Mouse (Mus musculus) liver, embryonic 11.5 days (tissue): ENCODE data around the gene Bckdk. TPM values are rescaled to one million over a fixed set of nuclear protein-coding genes. Genes with fewer than 3 reads are reported as not detected.
"Not testable (repeated sequence)": the region's sequence is repeated elsewhere in the genome, so short reads cannot be mapped to it uniquely, and the experiment has no call there.

ENCODE experiments used
- ATAC-seq: fragments of 200-750 bp; cut with Nextera tagmentation; replicated peaks from 2 replicates; pipeline ENCODE4 v1.8.0; 2017; ENCODE audit warnings: moderate number of reproducible peaks, mild to moderate bottlenecking, moderate TSS enrichment, moderate library complexity; ENCODE audit not compliant: low FRiP score
- DNase-seq: peaks from one replicate; pipeline ENCODE4 v3.0.0-alpha.2; 2017; ENCODE audit warnings: low spot score
- H3K27ac ChIP-seq: fragments of 300-500 bp; sonication (generic); 2 replicates; pipeline ENCODE4 v1.5.1; 2014; ENCODE audit warnings: mild to moderate bottlenecking, low read depth, low read length, control low read depth
- H3K27me3 ChIP-seq: fragments of 300-500 bp; sonication (generic); replicated peaks from 2 replicates; pipeline ENCODE4 v1.6.1; 2014; ENCODE audit warnings: low read length, mixed read lengths; ENCODE audit not compliant: control insufficient read depth, insufficient read depth
- H3K36me3 ChIP-seq: fragments of 300-500 bp; sonication (generic); 2 replicates; pipeline ENCODE4 v1.6.1; 2014; ENCODE audit warnings: mild to moderate bottlenecking, low read length, moderate library complexity, mixed read lengths; ENCODE audit not compliant: control insufficient read depth, insufficient read depth
- H3K4me1 ChIP-seq: fragments of 300-500 bp; sonication (generic); replicated peaks from 2 replicates; pipeline ENCODE4 v1.6.1; 2014; ENCODE audit warnings: low read length, mixed read lengths; ENCODE audit not compliant: control insufficient read depth, insufficient read depth
- H3K4me2 ChIP-seq: fragments of 300-500 bp; sonication (generic); 2 replicates; pipeline ENCODE4 v1.6.1; 2014; ENCODE audit warnings: mild to moderate bottlenecking, control low read depth, moderate library complexity
- H3K4me3 ChIP-seq: fragments of 300-500 bp; sonication (generic); 2 replicates; pipeline ENCODE4 v1.5.1; 2014; ENCODE audit warnings: low read depth, low read length, control low read depth
- H3K9ac ChIP-seq: fragments of 300-500 bp; sonication (generic); 2 replicates; pipeline ENCODE4 v1.6.1; 2014; ENCODE audit warnings: low read depth, low read length, control low read depth
- H3K9me3 ChIP-seq: fragments of 300-500 bp; sonication (generic); 2 replicates; pipeline ENCODE4 v1.6.1; 2016; ENCODE audit warnings: low read length, inconsistent platforms, mixed read lengths; ENCODE audit not compliant: control insufficient read depth
- WGBS: fragments of 180-500 bp; shearing (Covaris S2); extraction: QIAGEN DNeasy Blood & Tissue Kit; methylation state at CpG from one replicate; pipeline ENCODE4 v1.1.7; 2014; 5-methylcytosine and 5-hydroxymethylcytosine counted together
- polyA plus RNA-seq: library from polyadenylated mRNA; unstranded; fragments of >200 nt; fragmentation: Nextera tagmentation; extraction: Ambion mirVana; gene quantifications from 2 replicates; pipeline ENCODE4 v1.2.1, GENCODE M21; 2014

Bckdk gene
- polyA plus RNA-seq, 1 experiment from 2014 or later = 126 TPM

DNA sequence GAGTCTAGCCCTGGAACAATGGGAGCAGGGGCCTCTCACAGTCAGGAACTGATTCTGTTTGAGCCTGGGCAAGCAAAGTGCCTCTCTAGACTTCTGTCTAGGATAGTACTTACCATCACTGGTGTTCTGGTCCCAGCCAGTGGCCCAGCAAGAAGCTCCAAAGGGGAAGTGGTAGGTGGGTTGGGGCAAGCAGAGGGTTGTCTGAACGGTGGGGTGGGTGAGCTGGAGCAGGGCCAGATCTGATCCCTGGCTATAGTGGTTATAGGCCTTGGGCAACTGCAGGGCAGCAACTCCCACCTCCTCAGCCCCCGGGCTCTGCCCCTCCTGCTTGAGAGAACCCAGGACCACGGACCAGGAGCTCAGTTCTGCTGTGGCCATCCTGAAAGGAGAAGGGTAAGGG lies 15.1 kb upstream of the Bckdk start:
- WGBS = 63% methylated on average over 3 of the region's 3 CpGs
- Histone ChIP-seq H3K27me3 (no peaks in the 10 kb centered on the region), H3K4me1 (peaks cover 7% of the 10 kb centered on the region; the same call in 1 of the 2 replicates), H3K36me3 (peaks cover 34% of the 10 kb centered on the region), H3K9ac (no peak overlapping the region), H3K27ac (no peak overlapping the region), H3K9me3 (no peaks in the 10 kb centered on the region), H3K4me3 (no peak overlapping the region), H3K4me2 (no peak overlapping the region)
- ATAC-seq = no peak
- DNase-seq = no peak

DNA sequence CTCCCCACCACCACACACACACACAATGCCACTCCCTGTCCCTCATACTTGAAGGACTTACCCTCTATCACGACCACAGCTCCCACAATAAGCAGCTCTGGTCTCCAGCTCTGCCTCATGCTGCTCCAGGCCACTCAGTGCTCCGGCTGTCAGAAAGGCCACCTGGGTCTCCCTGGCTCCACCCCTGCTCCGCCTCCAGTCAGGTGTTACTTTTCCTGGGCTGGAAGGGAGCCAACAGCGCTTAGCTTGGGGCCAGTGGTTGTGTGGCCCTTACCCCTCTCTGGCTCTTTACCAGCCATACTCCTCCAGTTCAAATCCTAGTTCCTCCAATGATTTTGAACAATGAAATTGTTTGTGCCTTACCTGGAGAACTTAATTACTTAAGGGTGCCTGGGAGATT lies 13.1 kb upstream of the Bckdk start, which contains the start of gene Prss53:
Gene Prss53, minus strand, starts transcription at position 173 of the 400 bp plus-strand sequence.
- no peak within 1 kb of the TSS for H3K9ac ChIP-seq
- H3K4me1 ChIP-seq = peaks cover 5% of the 10 kb centered on the region
- H3K4me3 ChIP-seq = no peak within 1 kb of the TSS
- H3K27ac ChIP-seq = no peak within 1 kb of the TSS
- no peaks in the 10 kb centered on the region for H3K27me3 ChIP-seq
- ATAC-seq (no peak), DNase-seq (no peak)
- H3K9me3 ChIP-seq = no peaks in the 10 kb centered on the region
- 54% methylated on average over 4 of the region's 4 CpGs for WGBS
- H3K4me2 ChIP-seq = no peak within 1 kb of the TSS
- H3K36me3 ChIP-seq = peaks cover 19% of the 10 kb centered on the region; the same call in 1 of the 2 replicates

GRCm38 (mm10) chr7:127894480-127894879 lies 9.4 kb upstream of the Bckdk start:
- DNase-seq = no peak
- Histone ChIP-seq H3K36me3 (peaks cover 5% of the 10 kb centered on the region; the same call in 1 of the 2 replicates), H3K4me1 (peaks cover 12% of the 10 kb centered on the region), H3K27ac (peak overlapping the region; percentile 46; the same call in 1 of the 2 replicates), H3K9ac (peak overlapping the region; percentile 79; the same call in 1 of the 2 replicates), H3K4me2 (peak overlapping the region; percentile 92), H3K27me3 (no peaks in the 10 kb centered on the region), H3K9me3 (no peaks in the 10 kb centered on the region), H3K4me3 (peak overlapping the region; percentile 66)
- WGBS = 79% methylated on average over 5 of the region's 5 CpGs
- no peak for ATAC-seq

- DNase-seq (peak; percentile 94), ATAC-seq (peak; percentile 95)
- Histone ChIP-seq H3K9ac (peak within 1 kb of the TSS; percentile 79), H3K4me2 (peak within 1 kb of the TSS; percentile 92), H3K9me3 (no peaks in the 10 kb centered on the region), H3K36me3 (peaks cover 5% of the 10 kb centered on the region; the same call in 1 of the 2 replicates), H3K4me3 (peak within 1 kb of the TSS; percentile 66), H3K27me3 (no peaks in the 10 kb centered on the region), H3K27ac (peak within 1 kb of the TSS; percentile 71), H3K4me1 (peaks cover 22% of the 10 kb centered on the region)
- WGBS = under 1% methylated on average over 26 of the region's 26 CpGs
Measured at GRCm38 (mm10) chr7:127895442-127895841, 8.4 kb upstream of the Bckdk start, which contains the start of the genes Gm21974 and Vkorc1. Gene Gm21974 (minus strand): TSS chr7:127895454. Gene Vkorc1 (minus strand): TSS chr7:127895617.

GRCm38 (mm10) chr7:127895891-127896290 lies 8.0 kb upstream of the Bckdk start:
- not testable (repeated sequence) for H3K36me3 ChIP-seq, H3K9me3 ChIP-seq, H3K27me3 ChIP-seq, ATAC-seq, DNase-seq, H3K9ac ChIP-seq
- Histone ChIP-seq H3K4me3 (peak overlapping the region; percentile 14; the same call in 1 of the 2 replicates), H3K4me2 (peak overlapping the region; percentile 92), H3K27ac (0 out of 2 replicates have a peak overlapping the region, but pooled peaks have one; percentile 29), H3K4me1 (peaks cover 25% of the 10 kb centered on the region)
- 54% methylated on average over 7 of the region's 7 CpGs for WGBS

GRCm38 (mm10) chr7:127896384-127896783 lies 7.5 kb upstream of the Bckdk start:
- 53% methylated on average over 13 of the region's 13 CpGs for whole genome bisulfite sequencing
- no peak overlapping the region for H3K9ac ChIP-seq
- peaks cover 5% of the 10 kb centered on the region; the same call in 1 of the 2 replicates for H3K36me3 ChIP-seq
- H3K9me3 ChIP-seq = no peaks in the 10 kb centered on the region
- peaks cover 25% of the 10 kb centered on the region for H3K4me1 ChIP-seq
- no peak overlapping the region for H3K27ac ChIP-seq
- DNase-seq = no peak
- no peak overlapping the region for H3K4me3 ChIP-seq
- no peaks in the 10 kb centered on the region for H3K27me3 ChIP-seq
- no peak for ATAC-seq
- no peak overlapping the region for H3K4me2 ChIP-seq

GRCm38 (mm10) chr7:127897542-127897941 lies 6.3 kb upstream of the Bckdk start:
- 79% methylated on average over 7 of the region's 7 CpGs for WGBS
- no peak overlapping the region for H3K27ac ChIP-seq

GRCm38 (mm10) chr7:127898179-127898956 lies 5.5 kb upstream of the Bckdk start:
- H3K9me3 ChIP-seq = no peaks in the 10 kb centered on the region
- no peak overlapping the region for H3K9ac ChIP-seq
- DNase-seq (no peak), ATAC-seq (peak; percentile 42)
- H3K4me3 ChIP-seq = no peak overlapping the region
- H3K36me3 ChIP-seq = no peaks in the 10 kb centered on the region; the same call in 1 of the 2 replicates
- peak overlapping the region; percentile 62; the same call in 1 of the 2 replicates for H3K27ac ChIP-seq
- WGBS = 29% methylated on average over 10 of the region's 10 CpGs
- peak overlapping the region; percentile 46 for H3K4me2 ChIP-seq
- no peaks in the 10 kb centered on the region for H3K27me3 ChIP-seq
- H3K4me1 ChIP-seq = peaks cover 28% of the 10 kb centered on the region

More at GRCm38 (mm10) chr7:127897542-127897941, 6.3 kb upstream of the Bckdk start:
- Histone ChIP-seq H3K9me3 (no peaks in the 10 kb centered on the region), H3K4me2 (no peak overlapping the region), H3K9ac (no peak overlapping the region), H3K36me3 (peaks cover 5% of the 10 kb centered on the region; the same call in 1 of the 2 replicates), H3K27me3 (no peaks in the 10 kb centered on the region), H3K4me3 (no peak overlapping the region), H3K4me1 (peaks cover 28% of the 10 kb centered on the region)
- ATAC-seq (no peak), DNase-seq (no peak)
